Mouse (Mus musculus) liver, adult 2 months (tissue): Measurements from ENCODE around the gene Jup.

Source experiments
- CTCF ChIP-seq: fragments of 200-500 bp; IDR thresholded peaks from 2 replicates; pipeline ENCODE4 v1.5.1; 2011; ENCODE audit warnings: low read depth, low read length, control low read depth
- POLR2A ChIP-seq: fragments of 200-500 bp; IDR thresholded peaks from 2 replicates; pipeline ENCODE4 v1.6.1; 2011; ENCODE audit warnings: low read length, control low read depth; ENCODE audit not compliant: insufficient read depth; ENCODE audit errors: extremely low read depth

DNA sequence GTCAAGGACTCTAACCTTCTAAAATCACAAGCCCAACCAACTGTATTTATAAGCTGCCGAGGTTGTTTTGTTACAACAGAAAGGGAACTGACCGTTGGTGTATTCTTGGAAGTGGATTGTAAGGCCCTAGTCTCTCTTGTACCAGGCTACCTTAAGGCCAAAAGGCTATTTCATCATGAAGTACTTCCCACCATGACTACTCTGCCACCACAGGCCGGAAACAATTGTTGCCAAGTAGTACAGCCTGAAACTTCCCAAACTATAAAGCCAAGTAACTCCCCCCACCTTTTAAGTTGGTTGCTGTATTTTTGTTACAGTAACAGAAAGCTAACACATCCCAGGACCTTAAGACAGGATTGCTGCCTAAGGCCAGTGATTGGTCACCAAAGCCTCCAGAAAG, 29.3 kb upstream of the Jup start:
- TF ChIP-seq POLR2A (no peak), CTCF (no peak)
